Mouse (Mus musculus): ENCODE measurements around the gene Adgrf1. TPM values are rescaled to one million over a fixed set of nuclear protein-coding genes. Genes with fewer than 3 reads are reported as not detected.

The Adgrf1 gene
- polyA plus RNA-seq, 1 experiment = not detected

GRCm38 (mm10) chr17:43365297-43365696 is 95.2 kb downstream of the Adgrf1 start:
- H3K4me3 ChIP-seq = no peak overlapping the region
- no peak overlapping the region for H3ac ChIP-seq (ENCODE audit: control insufficient read depth, insufficient read length)

DNA sequence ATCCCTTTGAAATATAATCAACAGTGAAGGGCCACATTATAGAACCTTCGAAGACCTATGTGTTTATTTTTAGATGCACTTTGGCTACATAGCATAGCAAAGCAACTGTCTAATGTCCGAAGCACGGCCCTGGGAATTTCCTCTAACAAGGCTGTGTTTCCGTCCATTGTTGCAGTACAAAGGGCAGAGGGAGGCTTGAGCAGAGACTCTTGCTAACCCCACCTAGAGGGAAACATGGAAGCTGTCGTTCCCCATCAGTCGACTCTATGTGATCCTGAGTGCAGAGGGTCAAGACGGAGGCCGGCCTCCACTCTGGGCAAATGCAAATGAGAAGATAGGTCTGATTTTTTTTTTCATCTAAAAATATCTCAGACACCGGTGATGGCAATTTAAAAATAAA is 96.4 kb downstream of the Adgrf1 start:
- H3K27me3 ChIP-seq (ENCODE audit: control insufficient read depth, insufficient read depth, insufficient read length) = no peaks in the 10 kb centered on the region
- H3ac ChIP-seq (ENCODE audit: control insufficient read depth, insufficient read length) = no peak overlapping the region
- H3K4me2 ChIP-seq (ENCODE audit: low read depth) = no peak overlapping the region
- no peaks in the 10 kb centered on the region for H3K79me2 ChIP-seq (ENCODE audit: control insufficient read depth, insufficient read depth)
- H3K4me3 ChIP-seq = no peak overlapping the region
- no peak for TF ChIP-seq USF1 (IDR thresholded peaks at IDR 0.05; ENCODE audit: low read depth)
- no peak for TF ChIP-seq SRF (IDR thresholded peaks at IDR 0.05; ENCODE audit: control insufficient read depth, insufficient read length, low read depth)
- TF ChIP-seq POLR2AphosphoS2 (IDR thresholded peaks at IDR 0.05; ENCODE audit: insufficient read length, low read depth) = no peak
- TF ChIP-seq REST (IDR thresholded peaks at IDR 0.05; ENCODE audit: insufficient read depth, insufficient read length) = no peak
- TF ChIP-seq MYOD1 (IDR thresholded peaks at IDR 0.05; ENCODE audit: control insufficient read depth in 1 of 3, insufficient read length in 2 of 3, low read depth in 2 of 3) = no peak
- no peak for TF ChIP-seq POLR2A (IDR thresholded peaks at IDR 0.05; ENCODE audit: insufficient read length, low read depth)
- TF ChIP-seq TCF3 (IDR thresholded peaks at IDR 0.05; ENCODE audit: insufficient read length, low read depth) = no peak
- TF ChIP-seq MAX (IDR thresholded peaks at IDR 0.05; ENCODE audit: low read depth) = no peak
- TF ChIP-seq MYOG (IDR thresholded peaks at IDR 0.05; ENCODE audit: control insufficient read depth in 1 of 3, insufficient read depth in 1 of 3, insufficient read length in 2 of 3, low read depth in 2 of 3) = no peak
- no peak for TF ChIP-seq TCF12 (IDR thresholded peaks at IDR 0.05; ENCODE audit: insufficient read depth, poor library complexity, severe bottlenecking)
- TF ChIP-seq CEBPB (IDR thresholded peaks at IDR 0.05; ENCODE audit: insufficient read depth, poor library complexity, severe bottlenecking) = no peak
- no peak for TF ChIP-seq E2F4 (IDR thresholded peaks at IDR 0.05; ENCODE audit: insufficient read depth)
- H3K36me3 ChIP-seq (ENCODE audit: control insufficient read depth, insufficient read depth) = no peaks in the 10 kb centered on the region

More at GRCm38 (mm10) chr17:43365297-43365696, 95.2 kb downstream of the Adgrf1 start:
- Histone ChIP-seq H3K4me2 (ENCODE audit: low read depth) (no peak overlapping the region), H3K27me3 (ENCODE audit: control insufficient read depth, insufficient read depth, insufficient read length) (no peaks in the 10 kb centered on the region), H3K36me3 (ENCODE audit: control insufficient read depth, insufficient read depth) (no peaks in the 10 kb centered on the region), H3K79me2 (ENCODE audit: control insufficient read depth, insufficient read depth) (no peaks in the 10 kb centered on the region)
- TF ChIP-seq MAX (IDR thresholded peaks at IDR 0.05; ENCODE audit: low read depth) (no peak), TCF3 (IDR thresholded peaks at IDR 0.05; ENCODE audit: insufficient read length, low read depth) (no peak), POLR2A (IDR thresholded peaks at IDR 0.05; ENCODE audit: insufficient read length, low read depth) (no peak), MYOG (IDR thresholded peaks at IDR 0.05; ENCODE audit: control insufficient read depth in 1 of 3, insufficient read depth in 1 of 3, insufficient read length in 2 of 3, low read depth in 2 of 3) (no peak), CEBPB (IDR thresholded peaks at IDR 0.05; ENCODE audit: insufficient read depth, poor library complexity, severe bottlenecking) (no peak), TCF12 (IDR thresholded peaks at IDR 0.05; ENCODE audit: insufficient read depth, poor library complexity, severe bottlenecking) (no peak), REST (IDR thresholded peaks at IDR 0.05; ENCODE audit: insufficient read depth, insufficient read length) (no peak), POLR2AphosphoS2 (IDR thresholded peaks at IDR 0.05; ENCODE audit: insufficient read length, low read depth) (no peak), USF1 (IDR thresholded peaks at IDR 0.05; ENCODE audit: low read depth) (no peak), E2F4 (IDR thresholded peaks at IDR 0.05; ENCODE audit: insufficient read depth) (no peak), MYOD1 (IDR thresholded peaks at IDR 0.05; ENCODE audit: control insufficient read depth in 1 of 3, insufficient read length in 2 of 3, low read depth in 2 of 3) (no peak), SRF (IDR thresholded peaks at IDR 0.05; ENCODE audit: control insufficient read depth, insufficient read length, low read depth) (no peak)

DNA sequence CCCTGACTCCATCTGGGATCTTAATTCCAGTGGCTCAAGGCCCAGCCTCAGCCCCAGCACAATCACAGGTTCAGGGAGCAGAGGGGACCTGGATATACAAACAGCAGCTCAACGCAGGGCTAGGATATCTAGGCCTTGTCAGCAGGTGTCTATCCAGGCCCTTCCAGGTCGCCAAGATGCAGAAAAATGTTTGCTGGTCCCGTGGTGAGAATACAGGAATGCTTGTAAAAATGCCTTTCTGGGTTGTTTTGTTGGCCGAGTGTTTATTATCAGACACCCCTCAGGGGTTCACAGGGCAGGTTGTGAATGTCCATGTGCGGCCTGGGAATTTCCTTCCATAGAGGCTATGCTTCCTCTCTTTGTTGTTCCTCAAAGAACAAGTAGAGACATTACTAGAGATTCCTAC is 98.0 kb downstream of the Adgrf1 start:
- Histone ChIP-seq H3K4me3 (no peak overlapping the region), H3K4me2 (ENCODE audit: low read depth) (no peak overlapping the region), H3ac (ENCODE audit: control insufficient read depth, insufficient read length) (no peak overlapping the region), H3K79me2 (ENCODE audit: control insufficient read depth, insufficient read depth) (no peaks in the 10 kb centered on the region), H3K36me3 (ENCODE audit: control insufficient read depth, insufficient read depth) (no peaks in the 10 kb centered on the region), H3K27me3 (ENCODE audit: control insufficient read depth, insufficient read depth, insufficient read length) (no peaks in the 10 kb centered on the region)
- TF ChIP-seq TCF3 (IDR thresholded peaks at IDR 0.05; ENCODE audit: insufficient read length, low read depth) = no peak
- TF ChIP-seq REST (IDR thresholded peaks at IDR 0.05; ENCODE audit: insufficient read depth, insufficient read length) = no peak
- no peak for TF ChIP-seq MAX (IDR thresholded peaks at IDR 0.05; ENCODE audit: low read depth)
- TF ChIP-seq TCF12 (IDR thresholded peaks at IDR 0.05; ENCODE audit: insufficient read depth, poor library complexity, severe bottlenecking) = no peak
- TF ChIP-seq E2F4 (IDR thresholded peaks at IDR 0.05; ENCODE audit: insufficient read depth) = no peak
- TF ChIP-seq CEBPB (IDR thresholded peaks at IDR 0.05; ENCODE audit: insufficient read depth, poor library complexity, severe bottlenecking) = no peak
- no peak for TF ChIP-seq MYOG (IDR thresholded peaks at IDR 0.05; ENCODE audit: control insufficient read depth in 1 of 3, insufficient read depth in 1 of 3, insufficient read length in 2 of 3, low read depth in 2 of 3)
- TF ChIP-seq MYOD1 (IDR thresholded peaks at IDR 0.05; ENCODE audit: control insufficient read depth in 1 of 3, insufficient read length in 2 of 3, low read depth in 2 of 3) = no peak
- TF ChIP-seq POLR2A (IDR thresholded peaks at IDR 0.05; ENCODE audit: insufficient read length, low read depth) = no peak
- no peak for TF ChIP-seq POLR2AphosphoS2 (IDR thresholded peaks at IDR 0.05; ENCODE audit: insufficient read length, low read depth)
- TF ChIP-seq SRF (IDR thresholded peaks at IDR 0.05; ENCODE audit: control insufficient read depth, insufficient read length, low read depth) = no peak
- no peak for TF ChIP-seq USF1 (IDR thresholded peaks at IDR 0.05; ENCODE audit: low read depth)

DNA sequence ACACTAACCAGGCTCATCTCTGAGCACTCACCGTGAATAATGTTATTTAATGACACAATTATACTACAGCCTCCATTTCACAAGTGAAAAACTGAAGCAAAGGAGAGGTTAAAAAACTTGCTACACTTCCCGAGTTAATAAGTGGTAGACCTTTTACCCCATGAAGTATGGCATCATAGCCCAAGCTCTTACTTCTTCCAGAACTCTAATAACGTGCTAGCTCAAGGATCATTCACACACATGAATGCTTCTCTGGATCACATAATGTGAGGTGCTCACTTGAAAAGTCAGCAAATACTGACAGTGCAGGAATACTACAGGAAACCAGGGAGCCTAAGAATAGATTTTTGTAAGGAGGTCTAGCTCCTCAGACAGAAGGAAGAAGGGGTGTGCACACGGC is 102.5 kb downstream of the Adgrf1 start:
- Histone ChIP-seq H3K4me2 (ENCODE audit: low read depth) (no peak overlapping the region), H3K27me3 (ENCODE audit: control insufficient read depth, insufficient read depth, insufficient read length) (no peaks in the 10 kb centered on the region), H3ac (ENCODE audit: control insufficient read depth, insufficient read length) (no peak overlapping the region), H3K36me3 (ENCODE audit: control insufficient read depth, insufficient read depth) (no peaks in the 10 kb centered on the region), H3K4me3 (no peak overlapping the region), H3K79me2 (ENCODE audit: control insufficient read depth, insufficient read depth) (no peaks in the 10 kb centered on the region)
- TF ChIP-seq MYOD1 (IDR thresholded peaks at IDR 0.05; ENCODE audit: control insufficient read depth in 1 of 3, insufficient read length in 2 of 3, low read depth in 2 of 3) = no peak

- Histone ChIP-seq H3K4me2 (ENCODE audit: low read depth) (no peak overlapping the region), H3K4me3 (no peak overlapping the region), H3ac (ENCODE audit: control insufficient read depth, insufficient read length) (no peak overlapping the region), H3K79me2 (ENCODE audit: control insufficient read depth, insufficient read depth) (no peaks in the 10 kb centered on the region), H3K36me3 (ENCODE audit: control insufficient read depth, insufficient read depth) (no peaks in the 10 kb centered on the region), H3K27me3 (ENCODE audit: control insufficient read depth, insufficient read depth, insufficient read length) (no peaks in the 10 kb centered on the region)
- TF ChIP-seq MYOD1 (IDR thresholded peaks at IDR 0.05; ENCODE audit: control insufficient read depth in 1 of 3, insufficient read length in 2 of 3, low read depth in 2 of 3) (no peak), SRF (IDR thresholded peaks at IDR 0.05; ENCODE audit: control insufficient read depth, insufficient read length, low read depth) (no peak), USF1 (IDR thresholded peaks at IDR 0.05; ENCODE audit: low read depth) (no peak), POLR2AphosphoS2 (IDR thresholded peaks at IDR 0.05; ENCODE audit: insufficient read length, low read depth) (no peak), MYOG (IDR thresholded peaks at IDR 0.05; ENCODE audit: control insufficient read depth in 1 of 3, insufficient read depth in 1 of 3, insufficient read length in 2 of 3, low read depth in 2 of 3) (no peak), TCF12 (IDR thresholded peaks at IDR 0.05; ENCODE audit: insufficient read depth, poor library complexity, severe bottlenecking) (no peak), REST (IDR thresholded peaks at IDR 0.05; ENCODE audit: insufficient read depth, insufficient read length) (no peak), POLR2A (IDR thresholded peaks at IDR 0.05; ENCODE audit: insufficient read length, low read depth) (no peak), E2F4 (IDR thresholded peaks at IDR 0.05; ENCODE audit: insufficient read depth) (no peak), MAX (IDR thresholded peaks at IDR 0.05; ENCODE audit: low read depth) (no peak), TCF3 (IDR thresholded peaks at IDR 0.05; ENCODE audit: insufficient read length, low read depth) (no peak), CEBPB (IDR thresholded peaks at IDR 0.05; ENCODE audit: insufficient read depth, poor library complexity, severe bottlenecking) (no peak)
Observed at GRCm38 (mm10) chr17:43374020-43374419, 103.9 kb downstream of the Adgrf1 start.

Measured in myocyte (in vitro differentiated cells).